Mouse (Mus musculus) embryonic facial prominence, embryonic 11.5 days (tissue): ENCODE data around the gene Ptprg. TPM values are rescaled to one million over a fixed set of nuclear protein-coding genes. Genes with fewer than 3 reads are reported as not detected.

ENCODE experiments used
- ATAC-seq: fragments of 200-750 bp; cut with Nextera tagmentation; replicated peaks from 2 replicates; pipeline ENCODE4 v1.8.0; 2017; ENCODE audit warnings: low read depth; ENCODE audit not compliant: insufficient number of reproducible peaks, low FRiP score, low TSS enrichment
- DNase-seq: peaks from one replicate; pipeline ENCODE4 v3.0.0-alpha.2; 2015; ENCODE audit warnings: low spot score
- H3K27ac ChIP-seq: fragments of 300-500 bp; sonication (generic); replicated peaks from 2 replicates; pipeline ENCODE4 v1.5.1; 2014; ENCODE audit warnings: mild to moderate bottlenecking, low read depth, low read length, control low read depth
- H3K27me3 ChIP-seq: fragments of 300-500 bp; sonication (generic); 2 replicates; pipeline ENCODE4 v1.6.1; 2014; ENCODE audit warnings: mild to moderate bottlenecking, low read length, moderate library complexity, mixed read lengths; ENCODE audit not compliant: control insufficient read depth, insufficient read depth
- H3K36me3 ChIP-seq: fragments of 300-500 bp; sonication (generic); replicated peaks from 2 replicates; pipeline ENCODE4 v1.6.1; 2014; ENCODE audit warnings: low read depth, mild to moderate bottlenecking, low read length, moderate library complexity, mixed read lengths; ENCODE audit not compliant: control insufficient read depth, insufficient read depth
- H3K4me1 ChIP-seq: fragments of 300-500 bp; sonication (generic); 2 replicates; pipeline ENCODE4 v1.6.1; 2014; ENCODE audit warnings: low read length, mixed read lengths; ENCODE audit not compliant: control insufficient read depth, insufficient read depth
- H3K4me2 ChIP-seq: fragments of 300-500 bp; sonication (generic); 2 replicates; pipeline ENCODE4 v1.6.1; 2014; ENCODE audit warnings: low read depth, mild to moderate bottlenecking, control low read depth, low read length, moderate library complexity
- H3K4me3 ChIP-seq: fragments of 300-500 bp; sonication (generic); 2 replicates; pipeline ENCODE4 v1.5.1; 2014; ENCODE audit warnings: low read depth, low read length, control low read depth
- H3K9ac ChIP-seq: fragments of 300-500 bp; sonication (generic); replicated peaks from 2 replicates; pipeline ENCODE4 v1.6.1; 2014; ENCODE audit warnings: mild to moderate bottlenecking, control low read depth, low read length
- H3K9me3 ChIP-seq: fragments of 300-500 bp; sonication (generic); replicated peaks from 2 replicates; pipeline ENCODE4 v1.6.1; 2016; ENCODE audit warnings: mild to moderate bottlenecking, low read length, inconsistent platforms, mixed read lengths; ENCODE audit not compliant: control insufficient read depth
- WGBS: fragments of 180-500 bp; shearing (Covaris S2); extraction: QIAGEN DNeasy Blood & Tissue Kit; methylation state at CpG from one replicate; pipeline ENCODE4 v1.1.7; 2014; 5-methylcytosine and 5-hydroxymethylcytosine counted together
- polyA plus RNA-seq: library from polyadenylated mRNA; unstranded; fragments of >200 nt; fragmentation: Nextera tagmentation; extraction: Ambion mirVana; gene quantifications from 2 replicates; pipeline ENCODE4 v1.2.1, GENCODE M21; 2014

Gene Ptprg
- polyA plus RNA-seq, 1 experiment from 2014 or later = 28.7 TPM

- Histone ChIP-seq H3K4me3 (no peak overlapping the region), H3K27me3 (no peaks in the 10 kb centered on the region), H3K9me3 (no peaks in the 10 kb centered on the region), H3K4me1 (no peaks in the 10 kb centered on the region), H3K27ac (no peak overlapping the region), H3K9ac (no peak overlapping the region), H3K4me2 (no peak overlapping the region), H3K36me3 (no peaks in the 10 kb centered on the region)
- DNase-seq (no peak), ATAC-seq (no peak)
- 90% methylated on average over 9 of the region's 9 CpGs for WGBS
Observed at GRCm38 (mm10) chr14:11710410-11711122, 157.2 kb downstream of the Ptprg start.

GRCm38 (mm10) chr14:11712146-11712545 lies 158.8 kb downstream of the Ptprg start:
- no peak for DNase-seq
- no peak for ATAC-seq
- WGBS = 90% methylated on average over 6 of the region's 6 CpGs

GRCm38 (mm10) chr14:11716230-11716629 lies 162.9 kb downstream of the Ptprg start:
- no peak for ATAC-seq
- H3K27me3 ChIP-seq = no peaks in the 10 kb centered on the region
- no peaks in the 10 kb centered on the region for H3K36me3 ChIP-seq
- H3K4me1 ChIP-seq = no peaks in the 10 kb centered on the region
- H3K9me3 ChIP-seq = no peaks in the 10 kb centered on the region
- H3K27ac ChIP-seq = no peak overlapping the region
- no peak for DNase-seq
- H3K9ac ChIP-seq = no peak overlapping the region
- WGBS = 64% methylated on average over 3 of the region's 3 CpGs
- H3K4me3 ChIP-seq = no peak overlapping the region
- H3K4me2 ChIP-seq = no peak overlapping the region

More at GRCm38 (mm10) chr14:11712146-11712545, 158.8 kb downstream of the Ptprg start:
- Histone ChIP-seq H3K27ac (no peak overlapping the region), H3K27me3 (no peaks in the 10 kb centered on the region), H3K9me3 (no peaks in the 10 kb centered on the region), H3K4me1 (no peaks in the 10 kb centered on the region), H3K36me3 (no peaks in the 10 kb centered on the region), H3K4me2 (no peak overlapping the region), H3K9ac (no peak overlapping the region), H3K4me3 (no peak overlapping the region)

- Histone ChIP-seq H3K9me3 (no peaks in the 10 kb centered on the region), H3K4me1 (no peaks in the 10 kb centered on the region), H3K4me3 (no peak overlapping the region), H3K9ac (no peak overlapping the region), H3K27me3 (no peaks in the 10 kb centered on the region), H3K27ac (no peak overlapping the region), H3K36me3 (no peaks in the 10 kb centered on the region), H3K4me2 (no peak overlapping the region)
- no peak for DNase-seq
- 83% methylated on average over 4 of the region's 4 CpGs for WGBS
- no peak for ATAC-seq
Observed at GRCm38 (mm10) chr14:11718201-11718600, 164.9 kb downstream of the Ptprg start.

GRCm38 (mm10) chr14:11719259-11719658 lies 165.9 kb downstream of the Ptprg start:
- no peak for ATAC-seq
- no peaks in the 10 kb centered on the region for H3K36me3 ChIP-seq
- H3K4me1 ChIP-seq = no peaks in the 10 kb centered on the region
- H3K4me2 ChIP-seq = no peak overlapping the region
- no peaks in the 10 kb centered on the region for H3K9me3 ChIP-seq
- no peak overlapping the region for H3K27ac ChIP-seq
- no peaks in the 10 kb centered on the region for H3K27me3 ChIP-seq
- no peak for DNase-seq
- H3K9ac ChIP-seq = no peak overlapping the region
- no peak overlapping the region for H3K4me3 ChIP-seq
- 67% methylated on average over 7 of the region's 7 CpGs for WGBS

- ATAC-seq (no peak), DNase-seq (no peak)
- no peak overlapping the region for H3K9ac ChIP-seq
- H3K4me3 ChIP-seq = no peak overlapping the region
- no peak overlapping the region for H3K4me2 ChIP-seq
- no peaks in the 10 kb centered on the region for H3K36me3 ChIP-seq
- H3K9me3 ChIP-seq = no peaks in the 10 kb centered on the region
- H3K27ac ChIP-seq = no peak overlapping the region
- WGBS = 59% methylated on average over 5 of the region's 5 CpGs
- H3K4me1 ChIP-seq = no peaks in the 10 kb centered on the region
- no peaks in the 10 kb centered on the region for H3K27me3 ChIP-seq
Observed at GRCm38 (mm10) chr14:11722101-11722500, 168.8 kb downstream of the Ptprg start.

GRCm38 (mm10) chr14:11723876-11724275 lies 170.5 kb downstream of the Ptprg start:
- DNase-seq = no peak
- H3K4me3 ChIP-seq = no peak overlapping the region
- H3K27me3 ChIP-seq = no peaks in the 10 kb centered on the region
- H3K27ac ChIP-seq = no peak overlapping the region
- no peaks in the 10 kb centered on the region for H3K4me1 ChIP-seq
- H3K9me3 ChIP-seq = no peaks in the 10 kb centered on the region
- H3K36me3 ChIP-seq = no peaks in the 10 kb centered on the region
- H3K4me2 ChIP-seq = no peak overlapping the region
- ATAC-seq = no peak
- 95% methylated on average over 7 of the region's 7 CpGs for WGBS
- H3K9ac ChIP-seq = no peak overlapping the region

GRCm38 (mm10) chr14:11731223-11731920 lies 178.0 kb downstream of the Ptprg start:
- no peaks in the 10 kb centered on the region for H3K36me3 ChIP-seq
- H3K4me2 ChIP-seq = no peak overlapping the region
- H3K9me3 ChIP-seq = no peaks in the 10 kb centered on the region
- H3K4me3 ChIP-seq = no peak overlapping the region
- H3K4me1 ChIP-seq = no peaks in the 10 kb centered on the region
- whole genome bisulfite sequencing = 66% methylated on average over 7 of the region's 7 CpGs
- ATAC-seq (no peak), DNase-seq (no peak)
- no peak overlapping the region for H3K9ac ChIP-seq
- no peaks in the 10 kb centered on the region for H3K27me3 ChIP-seq
- H3K27ac ChIP-seq = no peak overlapping the region
